Mouse (Mus musculus) cerebellum, adult 2 months (tissue): ENCODE measurements around the gene Tmem33. TPM values are rescaled to one million over a fixed set of nuclear protein-coding genes. Genes with fewer than 3 reads are reported as not detected.

ENCODE experiments used
- DNase-seq, 2 experiments: peaks; one replicate each; pipeline ENCODE4 v3.0.0; 2021
- H3K27ac ChIP-seq: fragments of 200-500 bp; 2 replicates; pipeline ENCODE4 v1.5.1; 2012; ENCODE audit warnings: low read length, control low read depth, inconsistent platforms; ENCODE audit not compliant: insufficient read depth
- H3K27me3 ChIP-seq: fragments of 200-500 bp; 2 replicates; pipeline ENCODE4 v1.6.1; 2012; ENCODE audit warnings: inconsistent platforms, mild to moderate bottlenecking, low read length, moderate library complexity; ENCODE audit not compliant: control insufficient read depth, insufficient read depth
- H3K4me1 ChIP-seq: fragments of 200-500 bp; 2 replicates; pipeline ENCODE4 v1.6.1; 2011; ENCODE audit warnings: low read length; ENCODE audit not compliant: control insufficient read depth, insufficient read depth
- H3K4me3 ChIP-seq: fragments of 200-500 bp; replicated peaks from 2 replicates; pipeline ENCODE3; 2011; ENCODE audit warnings: mild to moderate bottlenecking, low read depth, low read length, control low read depth; ENCODE audit not compliant: insufficient read depth
- CTCF ChIP-seq: fragments of 200-500 bp; IDR thresholded peaks from 2 replicates; pipeline ENCODE4 v1.5.1; 2011; ENCODE audit warnings: low read depth, mild to moderate bottlenecking, control low read depth, low read length, moderate library complexity, borderline replicate concordance; ENCODE audit not compliant: insufficient read depth
- POLR2A ChIP-seq: fragments of 200-500 bp; IDR thresholded peaks from 2 replicates; pipeline ENCODE4 v1.6.1; 2011; ENCODE audit warnings: low read length, control low read depth, borderline replicate concordance; ENCODE audit not compliant: insufficient read depth
- WGBS: fragments of 180-500 bp; shearing (Covaris S2); methylation state at CpG from one replicate; pipeline ENCODE4 v1.1.7; 2018; 5-methylcytosine and 5-hydroxymethylcytosine counted together
- polyA plus RNA-seq: library from polyadenylated mRNA; depleted of rRNA; stranded (reverse); fragments of >200 nt; gene quantifications from 2 replicates; pipeline ENCODE4 v1.2.3, GENCODE M21; 2012

Tmem33 gene
- polyA plus RNA-seq, 1 experiment: 61.1 TPM

- peak in 1 of 2 experiments; percentile 20 for DNase-seq
- Histone ChIP-seq H3K27ac (no peak overlapping the region), H3K27me3 (peaks cover 11% of the 10 kb centered on the region; the same call in 1 of the 2 replicates), H3K4me3 (no peak overlapping the region), H3K4me1 (no peaks in the 10 kb centered on the region)
- TF ChIP-seq POLR2A (no peak), CTCF (no peak)
- 3% methylated on average over 44 of the region's 44 CpGs for WGBS
These were observed 37.6 kb upstream of the Tmem33 start for GRCm38 (mm10) chr5:67222440-67223390.

DNA sequence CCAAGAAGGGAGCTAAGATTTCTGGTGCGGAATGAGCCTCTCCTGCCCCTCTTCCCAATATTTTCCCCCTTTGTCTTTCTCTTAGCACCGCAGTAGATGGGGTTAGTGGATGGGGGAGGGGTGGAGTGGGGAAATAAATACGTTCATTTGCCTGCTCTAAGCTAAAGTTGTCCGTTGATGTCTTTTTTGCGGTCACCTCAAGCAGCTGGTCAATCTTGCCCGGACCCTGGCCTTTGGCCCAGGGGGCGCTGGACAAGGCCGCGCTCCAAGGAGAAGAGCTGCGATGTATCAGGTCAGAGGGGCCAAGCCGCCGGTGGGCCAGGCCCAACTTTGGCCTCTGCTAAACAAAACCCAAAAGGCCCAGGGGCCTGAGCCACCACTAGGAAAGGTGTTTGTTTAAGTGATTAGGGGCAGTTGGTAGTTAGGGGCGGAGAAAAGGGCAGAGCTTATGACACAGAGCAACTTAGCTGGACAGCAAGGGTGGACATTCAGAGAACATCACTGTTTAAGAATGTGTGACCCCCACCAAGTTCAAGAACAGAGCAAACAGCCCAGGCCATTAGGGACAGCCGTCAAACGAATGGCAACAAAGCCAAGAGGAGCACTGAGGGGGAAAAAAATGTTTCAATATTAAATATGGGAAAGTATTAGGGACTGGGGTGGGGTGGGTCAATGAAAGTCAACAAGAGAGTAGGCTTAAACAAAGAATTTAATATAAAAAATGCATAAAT is 36.8 kb upstream of the Tmem33 start:
- Histone ChIP-seq H3K4me3 (no peak overlapping the region), H3K4me1 (no peaks in the 10 kb centered on the region), H3K27me3 (peaks cover 16% of the 10 kb centered on the region; the same call in 1 of the 2 replicates), H3K27ac (no peak overlapping the region)
- 10% methylated on average over 15 of the region's 15 CpGs for WGBS
- no peak for DNase-seq
- TF ChIP-seq CTCF: no peak
- no peak for TF ChIP-seq POLR2A

DNA sequence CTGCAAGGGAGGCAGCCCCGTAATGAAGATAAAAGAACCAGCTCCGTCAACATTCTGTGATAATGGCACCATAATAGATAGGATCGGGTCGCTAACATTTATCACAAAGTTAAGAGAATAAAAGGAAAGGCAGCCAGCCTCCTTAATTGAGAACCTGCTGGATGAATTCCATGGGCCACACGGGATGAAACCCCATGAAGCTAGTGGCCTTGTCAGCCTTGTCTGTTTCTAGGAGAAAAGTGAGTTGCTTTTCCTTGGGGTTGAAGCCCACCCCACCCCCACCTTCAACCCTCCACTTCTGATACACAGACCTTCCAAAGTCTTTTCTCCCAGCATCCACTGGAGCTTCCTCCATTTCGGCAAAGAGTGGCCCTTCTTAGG is 36.3 kb upstream of the Tmem33 start:
- no peak overlapping the region for H3K4me3 ChIP-seq
- H3K27me3 ChIP-seq: peaks cover 17% of the 10 kb centered on the region; the same call in 1 of the 2 replicates
- no peak for DNase-seq
- H3K4me1 ChIP-seq: no peaks in the 10 kb centered on the region
- TF ChIP-seq CTCF (no peak), POLR2A (no peak)
- 28% methylated on average over 6 of the region's 6 CpGs for WGBS
- no peak overlapping the region for H3K27ac ChIP-seq

- Histone ChIP-seq H3K27ac (no peak overlapping the region), H3K27me3 (peaks cover 26% of the 10 kb centered on the region; the same call in 1 of the 2 replicates), H3K4me1 (0 out of 2 replicates have a peak, but pooled peaks cover 4% of the 10 kb centered on the region), H3K4me3 (no peak overlapping the region)
- 39% methylated on average over 7 of the region's 7 CpGs for WGBS
- DNase-seq: no peak
- TF ChIP-seq POLR2A: no peak
- no peak for TF ChIP-seq CTCF
These were observed 34.6 kb upstream of the Tmem33 start for GRCm38 (mm10) chr5:67225758-67226157.

DNA sequence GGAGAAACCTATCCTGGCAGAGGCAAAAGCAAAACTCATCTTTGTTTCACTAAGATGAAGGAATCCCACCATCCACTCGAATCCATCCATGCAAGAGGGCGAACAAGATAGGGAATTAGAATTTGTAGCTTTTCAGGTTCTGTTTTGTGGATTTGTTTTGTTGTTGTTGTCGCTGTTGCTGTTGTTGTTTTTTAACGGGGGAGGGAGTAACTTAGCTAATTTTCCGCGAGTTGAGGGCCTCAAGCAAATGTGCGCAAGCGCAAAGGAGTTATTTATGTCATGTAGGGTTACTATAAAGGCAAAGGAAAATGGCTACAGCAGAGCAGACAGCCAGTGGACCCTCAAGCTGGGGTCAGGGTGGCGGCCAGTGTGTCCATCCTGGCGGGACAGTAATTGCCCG is 33.1 kb upstream of the Tmem33 start:
- H3K27ac ChIP-seq: no peak overlapping the region
- H3K4me1 ChIP-seq: 0 out of 2 replicates have a peak, but pooled peaks cover 4% of the 10 kb centered on the region
- TF ChIP-seq POLR2A: no peak
- TF ChIP-seq CTCF: no peak
- 8% methylated on average over 11 of the region's 11 CpGs for WGBS
- no peak overlapping the region for H3K4me3 ChIP-seq
- DNase-seq: no peak
- peaks cover 30% of the 10 kb centered on the region; the same call in 1 of the 2 replicates for H3K27me3 ChIP-seq

DNA sequence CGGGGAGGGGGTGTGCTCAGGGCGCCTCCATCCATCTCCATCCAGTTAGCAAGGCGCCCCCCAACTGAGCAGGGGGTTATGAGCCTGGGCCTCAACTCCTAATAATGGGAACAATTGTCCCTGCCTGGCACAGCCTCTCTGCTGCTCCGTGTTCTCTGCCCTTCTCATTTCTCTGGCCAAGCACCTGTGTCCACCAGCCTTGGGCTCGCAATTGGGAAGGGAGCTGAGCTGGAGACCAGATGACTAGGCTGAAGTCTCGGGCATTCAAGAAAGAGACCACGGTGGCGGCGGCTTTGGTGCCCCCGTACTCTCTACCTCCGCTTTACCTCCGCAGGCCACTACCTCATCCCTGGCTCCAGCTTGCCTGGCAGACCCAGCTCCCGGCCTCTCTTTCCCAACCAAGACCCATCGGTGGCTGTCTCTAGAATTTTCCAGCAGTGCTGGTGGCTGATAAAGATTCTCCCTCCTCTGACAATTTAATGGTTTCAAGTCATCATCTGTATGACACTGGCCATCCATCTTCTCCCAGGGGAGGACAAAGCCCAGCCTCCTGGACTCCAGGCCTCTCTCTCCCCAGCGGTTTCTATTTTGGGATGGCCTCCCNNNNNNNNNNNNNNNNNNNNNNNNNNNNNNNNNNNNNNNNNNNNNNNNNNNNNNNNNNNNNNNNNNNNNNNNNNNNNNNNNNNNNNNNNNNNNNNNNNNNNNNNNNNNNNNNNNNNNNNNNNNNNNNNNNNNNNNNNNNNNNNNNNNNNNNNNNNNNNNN is 32.5 kb upstream of the Tmem33 start:
- H3K4me3 ChIP-seq: no peak overlapping the region
- TF ChIP-seq POLR2A (no peak), CTCF (no peak)
- peaks cover 30% of the 10 kb centered on the region; the same call in 1 of the 2 replicates for H3K27me3 ChIP-seq
- no peak overlapping the region for H3K27ac ChIP-seq
- WGBS: 3% methylated on average over 15 of the region's 15 CpGs
- DNase-seq: no peak
- 0 out of 2 replicates have a peak, but pooled peaks cover 4% of the 10 kb centered on the region for H3K4me1 ChIP-seq

GRCm38 (mm10) chr5:67234682-67235081 is 25.7 kb upstream of the Tmem33 start:
- no peak for DNase-seq
- Histone ChIP-seq H3K4me1 (0 out of 2 replicates have a peak, but pooled peaks cover 4% of the 10 kb centered on the region), H3K4me3 (no peak overlapping the region), H3K27ac (no peak overlapping the region), H3K27me3 (peaks cover 21% of the 10 kb centered on the region; the same call in 1 of the 2 replicates)
- TF ChIP-seq POLR2A (no peak), CTCF (no peak)
- WGBS: 53% methylated on average over 4 of the region's 4 CpGs
